Mouse (Mus musculus): ENCODE results near the gene Hvcn1. TPM values are rescaled to one million over a fixed set of nuclear protein-coding genes. Genes with fewer than 3 reads are reported as not detected.
"Not testable (repeated sequence)": the region's sequence is repeated elsewhere in the genome, so short reads cannot be mapped to it uniquely, and the experiment has no call there.

The Hvcn1 gene
- polyA plus RNA-seq, 1 experiment from 2014 or later = 9.8 TPM

DNA sequence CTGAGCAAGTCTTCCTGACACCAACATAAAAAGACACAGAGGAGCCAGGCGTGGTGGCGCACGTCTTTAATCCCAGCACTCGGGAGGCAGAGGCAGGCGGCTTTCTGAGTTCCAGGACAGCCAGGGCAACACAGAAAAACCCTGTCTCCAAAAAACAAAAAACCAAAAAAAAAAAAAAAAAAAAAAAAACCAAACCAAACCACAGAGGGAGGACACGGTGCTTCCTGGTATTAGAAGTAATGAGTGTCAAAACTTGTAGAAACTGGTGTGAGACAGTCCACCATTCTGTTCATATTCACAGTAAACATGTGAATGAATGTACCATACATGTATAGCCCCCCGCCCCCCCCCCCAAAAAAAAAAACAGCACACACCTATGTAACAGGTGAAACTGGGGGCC lies 30.6 kb upstream of the Hvcn1 start:
- no peak for ATAC-seq (ENCODE audit: insufficient number of reproducible peaks, low FRiP score, low TSS enrichment, low read depth)
- Histone ChIP-seq H3K27ac (replicated peaks) (no peak overlapping the region), H3K4me1 (no peaks in the 10 kb centered on the region), H3K4me2 (replicated peaks) (no peak overlapping the region), H3K9ac (no peak overlapping the region), H3K4me3 (replicated peaks) (no peak overlapping the region), H3K27me3 (no peaks in the 10 kb centered on the region), H3K9me3 (replicated peaks) (no peaks in the 10 kb centered on the region), H3K36me3 (peaks cover 44% of the 10 kb centered on the region)
- 86% methylated on average over 7 of the region's 7 CpGs for WGBS

DNA sequence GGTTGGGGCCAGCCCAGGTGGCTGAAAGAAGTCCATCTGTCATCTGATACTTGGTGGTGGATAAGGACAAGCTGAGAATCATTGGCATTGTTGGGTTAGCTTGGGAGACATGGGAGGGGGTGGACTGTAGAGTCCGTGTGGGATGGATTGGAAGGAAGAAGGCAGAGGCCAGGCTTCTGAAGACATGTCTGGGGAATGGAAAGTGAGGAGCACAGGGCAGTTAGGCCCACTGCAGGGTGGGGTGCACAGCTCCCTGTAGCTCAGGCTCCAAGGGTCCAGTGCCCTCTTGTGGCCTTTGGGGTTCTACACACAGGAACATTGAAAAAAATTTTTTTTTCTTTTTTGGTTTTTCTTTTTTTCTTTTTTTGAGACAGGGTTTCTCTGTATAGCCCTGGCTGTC lies 30.2 kb upstream of the Hvcn1 start:
- peak; percentile 52; the same call in 1 of the 2 replicates for ATAC-seq (ENCODE audit: insufficient number of reproducible peaks, low FRiP score, low TSS enrichment, low read depth)
- H3K27ac ChIP-seq (replicated peaks) = no peak overlapping the region
- no peak overlapping the region for H3K4me2 ChIP-seq (replicated peaks)
- H3K27me3 ChIP-seq = no peaks in the 10 kb centered on the region
- H3K4me3 ChIP-seq (replicated peaks) = no peak overlapping the region
- H3K36me3 ChIP-seq = peaks cover 39% of the 10 kb centered on the region
- H3K9ac ChIP-seq = no peak overlapping the region
- H3K4me1 ChIP-seq = no peaks in the 10 kb centered on the region
- WGBS = 47% methylated on average over 1 of the region's 1 CpGs
- H3K9me3 ChIP-seq (replicated peaks) = no peaks in the 10 kb centered on the region

DNA sequence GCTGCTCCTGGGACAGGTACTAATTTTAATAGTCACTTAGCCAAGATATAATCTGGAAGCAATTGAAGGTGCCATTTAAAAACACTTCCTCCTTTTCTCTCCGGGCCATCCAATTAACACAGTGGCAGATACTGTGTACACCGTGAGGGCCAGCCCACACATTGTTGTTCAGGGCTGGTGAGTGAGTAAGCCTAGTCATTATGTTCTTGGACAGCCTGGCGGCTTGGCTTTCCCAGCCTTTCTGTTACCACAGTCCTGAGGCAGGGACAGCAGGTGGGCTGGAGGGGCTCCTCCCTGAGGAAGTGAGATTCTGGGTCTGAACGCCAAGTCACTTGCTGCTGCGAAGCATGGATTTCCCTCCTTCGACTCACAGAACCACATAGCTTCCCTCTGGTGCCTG lies 26.9 kb upstream of the Hvcn1 start:
- Histone ChIP-seq H3K36me3 (peaks cover 16% of the 10 kb centered on the region), H3K27me3 (no peaks in the 10 kb centered on the region), H3K27ac (replicated peaks) (no peak overlapping the region), H3K9ac (no peak overlapping the region), H3K4me2 (replicated peaks) (no peak overlapping the region), H3K4me1 (no peaks in the 10 kb centered on the region), H3K4me3 (replicated peaks) (no peak overlapping the region), H3K9me3 (replicated peaks) (no peaks in the 10 kb centered on the region)
- WGBS = 53% methylated on average over 6 of the region's 6 CpGs
- ATAC-seq (ENCODE audit: insufficient number of reproducible peaks, low FRiP score, low TSS enrichment, low read depth) = 0 out of 2 replicates have a peak, but pooled peaks have one; percentile 36

DNA sequence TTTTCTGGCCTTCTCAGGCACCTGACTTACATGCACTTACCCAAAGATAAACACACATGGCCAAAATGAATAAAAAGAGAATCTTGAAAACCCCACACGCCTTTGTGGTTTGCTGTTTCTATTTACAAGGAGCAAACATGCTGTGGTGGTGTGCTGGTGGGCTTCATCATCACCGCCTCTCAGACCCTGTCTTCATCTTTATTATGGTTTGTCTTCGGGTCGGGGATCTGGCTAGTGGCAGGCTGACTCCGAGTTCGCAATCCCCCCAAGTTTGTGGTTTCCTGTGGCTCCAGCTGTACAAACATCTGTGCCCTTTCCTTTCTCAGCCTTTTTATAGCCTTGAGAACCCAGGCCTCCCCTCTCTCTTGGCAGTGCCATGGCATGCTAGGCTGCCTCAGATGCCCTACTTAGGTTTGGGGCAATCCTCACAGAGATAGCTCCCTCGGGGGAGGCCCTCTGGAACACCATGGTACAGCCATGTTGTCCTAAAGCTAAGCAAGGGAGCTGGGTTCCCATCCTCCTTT lies 22.3 kb upstream of the Hvcn1 start:
- H3K27ac ChIP-seq (replicated peaks) = no peak overlapping the region
- H3K4me2 ChIP-seq (replicated peaks) = no peak overlapping the region
- H3K9ac ChIP-seq = no peak overlapping the region
- no peaks in the 10 kb centered on the region for H3K36me3 ChIP-seq
- no peaks in the 10 kb centered on the region for H3K27me3 ChIP-seq
- ATAC-seq (ENCODE audit: insufficient number of reproducible peaks, low FRiP score, low TSS enrichment, low read depth) = peak; percentile 55; the same call in 1 of the 2 replicates
- no peaks in the 10 kb centered on the region for H3K4me1 ChIP-seq
- H3K9me3 ChIP-seq (replicated peaks) = no peaks in the 10 kb centered on the region
- whole genome bisulfite sequencing = 69% methylated on average over 7 of the region's 7 CpGs
- H3K4me3 ChIP-seq (replicated peaks) = no peak overlapping the region

DNA sequence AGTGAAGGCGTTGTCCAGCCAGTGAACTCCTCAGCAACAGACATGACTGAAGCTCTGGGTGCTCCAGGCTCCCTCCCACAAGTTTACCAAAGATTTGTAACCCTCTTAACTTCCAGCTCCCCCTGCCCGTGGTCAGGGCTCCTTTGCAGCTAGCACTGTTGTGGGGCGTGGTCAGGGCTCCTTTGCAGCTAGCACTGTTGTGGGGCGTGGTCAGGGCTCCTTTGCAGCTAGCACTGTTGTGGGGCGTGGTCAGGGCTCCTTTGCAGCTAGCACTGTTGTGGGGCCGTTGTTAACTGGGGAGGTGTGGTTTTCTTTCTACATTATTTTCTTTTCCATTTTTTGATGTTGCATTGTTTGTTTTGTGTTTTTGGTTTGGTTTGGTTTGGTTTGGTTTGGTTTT lies 21.7 kb upstream of the Hvcn1 start:
- H3K9ac ChIP-seq; H3K9me3 ChIP-seq (replicated peaks); H3K27ac ChIP-seq (replicated peaks); H3K27me3 ChIP-seq; H3K36me3 ChIP-seq; H3K4me2 ChIP-seq (replicated peaks); ATAC-seq (ENCODE audit: insufficient number of reproducible peaks, low FRiP score, low TSS enrichment, low read depth); H3K4me3 ChIP-seq (replicated peaks); H3K4me1 ChIP-seq: not testable (repeated sequence)
- 91% methylated on average over 6 of the region's 6 CpGs for whole genome bisulfite sequencing

DNA sequence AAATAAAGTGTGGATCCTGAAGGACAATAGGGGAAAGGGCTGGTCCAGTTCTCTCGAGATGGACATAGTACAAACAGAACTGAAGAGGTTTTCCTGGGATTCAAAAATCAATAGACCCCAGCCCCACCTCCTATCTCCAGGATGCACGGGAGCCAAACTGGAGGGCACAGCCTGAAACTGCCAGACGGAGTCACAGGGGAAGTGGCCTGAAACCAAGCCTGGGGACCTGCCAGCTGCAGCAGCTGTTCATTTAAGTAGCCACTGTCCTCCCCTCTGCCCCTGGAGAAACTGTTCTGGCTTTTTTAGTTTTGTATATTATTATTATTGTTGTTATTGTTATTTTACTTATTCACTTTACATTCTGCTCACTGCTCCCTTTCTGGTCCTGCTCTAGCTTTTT lies 17.5 kb upstream of the Hvcn1 start:
- WGBS = 46% methylated on average over 3 of the region's 3 CpGs

DNA sequence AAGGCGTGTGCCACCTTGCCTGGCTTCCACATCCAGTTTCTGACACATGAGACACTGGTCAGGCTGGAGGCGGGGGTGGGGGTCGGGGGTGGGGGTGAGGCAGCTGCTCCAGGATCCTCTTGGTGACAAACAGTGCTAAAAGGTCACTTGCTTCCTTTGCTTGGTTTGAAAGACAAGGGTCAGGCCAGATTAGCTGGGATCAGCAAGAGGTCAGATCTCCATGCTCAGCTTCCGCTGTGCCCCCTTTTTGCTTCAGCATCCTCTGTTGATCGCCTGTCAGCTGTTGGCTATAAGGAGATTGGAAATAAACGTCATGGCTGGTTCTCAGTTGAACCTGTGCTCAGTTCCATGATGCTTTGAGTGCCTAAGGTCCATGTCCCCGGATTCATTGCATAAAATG lies 16.1 kb upstream of the Hvcn1 start:
- H3K36me3 ChIP-seq = no peaks in the 10 kb centered on the region
- WGBS = 48% methylated on average over 7 of the region's 7 CpGs
- no peaks in the 10 kb centered on the region for H3K9me3 ChIP-seq (replicated peaks)
- H3K9ac ChIP-seq = no peak overlapping the region
- no peak overlapping the region for H3K4me3 ChIP-seq (replicated peaks)
- no peaks in the 10 kb centered on the region for H3K4me1 ChIP-seq
- ATAC-seq (ENCODE audit: insufficient number of reproducible peaks, low FRiP score, low TSS enrichment, low read depth) = no peak
- H3K27me3 ChIP-seq = no peaks in the 10 kb centered on the region
- H3K27ac ChIP-seq (replicated peaks) = no peak overlapping the region
- no peak overlapping the region for H3K4me2 ChIP-seq (replicated peaks)

More for the DNA sequence above, 17.5 kb upstream of the Hvcn1 start:
- no peak for ATAC-seq (ENCODE audit: insufficient number of reproducible peaks, low FRiP score, low TSS enrichment, low read depth)
- H3K9me3 ChIP-seq (replicated peaks) = no peaks in the 10 kb centered on the region
- no peaks in the 10 kb centered on the region for H3K27me3 ChIP-seq
- H3K4me1 ChIP-seq = no peaks in the 10 kb centered on the region
- H3K4me2 ChIP-seq (replicated peaks) = no peak overlapping the region
- H3K36me3 ChIP-seq = no peaks in the 10 kb centered on the region
- H3K9ac ChIP-seq = no peak overlapping the region
- no peak overlapping the region for H3K27ac ChIP-seq (replicated peaks)
- no peak overlapping the region for H3K4me3 ChIP-seq (replicated peaks)

DNA sequence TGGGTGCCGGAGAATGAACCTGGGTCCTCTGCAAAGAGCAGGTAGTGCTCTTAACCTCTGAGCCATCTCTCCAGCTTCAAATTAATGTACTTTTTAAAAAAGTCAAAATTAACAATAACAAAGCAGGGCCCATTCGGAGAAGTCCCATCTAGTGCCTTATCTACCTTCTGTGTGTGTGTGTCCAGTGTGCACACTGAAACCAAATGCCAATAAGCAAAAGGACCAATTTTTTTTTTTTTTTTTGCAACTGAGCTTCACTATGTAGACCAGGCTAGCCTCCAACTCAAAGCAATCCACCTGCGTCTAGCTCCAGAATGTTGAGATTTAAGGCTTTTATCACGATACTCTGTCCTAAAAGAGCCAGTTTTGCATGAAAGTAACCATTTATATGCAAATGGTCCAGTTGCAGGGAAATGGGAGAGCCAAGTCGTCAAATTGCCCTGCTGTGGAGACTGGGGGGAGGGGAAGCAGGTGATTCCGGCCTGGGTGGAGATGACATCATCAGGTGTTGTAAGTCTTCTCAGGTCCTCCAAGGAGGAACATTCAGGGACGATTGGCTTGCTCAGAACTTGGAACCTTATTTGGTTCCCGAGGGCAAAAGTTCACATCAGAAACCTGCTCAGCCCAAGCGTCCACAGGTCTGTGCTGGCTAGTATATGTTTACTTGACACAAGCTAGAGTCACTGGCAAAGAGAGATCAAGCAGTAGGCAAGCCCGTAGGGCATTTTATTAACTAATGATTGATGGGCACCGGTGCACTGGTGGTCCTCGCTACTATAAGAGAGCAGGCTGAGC lies 15.1 kb upstream of the Hvcn1 start:
- Histone ChIP-seq H3K9me3 (replicated peaks) (no peaks in the 10 kb centered on the region), H3K27ac (replicated peaks) (no peak overlapping the region), H3K36me3 (no peaks in the 10 kb centered on the region), H3K4me2 (replicated peaks) (no peak overlapping the region), H3K4me1 (no peaks in the 10 kb centered on the region), H3K27me3 (no peaks in the 10 kb centered on the region), H3K9ac (no peak overlapping the region), H3K4me3 (replicated peaks) (no peak overlapping the region)
- WGBS = 79% methylated on average over 12 of the region's 12 CpGs
- ATAC-seq (ENCODE audit: insufficient number of reproducible peaks, low FRiP score, low TSS enrichment, low read depth) = no peak

DNA sequence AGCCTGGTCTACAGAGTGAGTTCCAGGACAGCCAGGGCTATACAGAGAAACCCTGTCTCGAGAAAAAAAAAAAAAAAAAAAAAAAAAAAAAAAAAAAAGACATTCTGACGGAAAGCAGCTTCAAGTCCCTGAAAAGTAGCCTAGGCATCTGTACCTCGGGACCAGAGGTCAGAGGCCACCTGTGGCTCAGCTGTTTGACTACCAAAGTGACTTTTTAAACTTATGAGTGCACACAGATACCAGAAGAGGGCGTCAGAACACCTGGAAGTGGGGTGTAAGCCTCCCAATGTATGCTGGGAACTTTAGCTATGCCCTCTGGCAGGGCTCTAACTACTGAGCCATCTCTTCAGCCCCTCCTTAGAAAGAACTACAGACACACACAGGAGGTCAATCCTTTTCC lies 14.3 kb upstream of the Hvcn1 start:
- Histone ChIP-seq H3K4me3 (replicated peaks) (no peak overlapping the region), H3K27me3 (no peaks in the 10 kb centered on the region), H3K4me1 (no peaks in the 10 kb centered on the region), H3K36me3 (no peaks in the 10 kb centered on the region), H3K27ac (replicated peaks) (no peak overlapping the region), H3K4me2 (replicated peaks) (no peak overlapping the region), H3K9me3 (replicated peaks) (no peaks in the 10 kb centered on the region), H3K9ac (no peak overlapping the region)
- no peak for ATAC-seq (ENCODE audit: insufficient number of reproducible peaks, low FRiP score, low TSS enrichment, low read depth)
- WGBS = 46% methylated on average over 3 of the region's 4 CpGs

DNA sequence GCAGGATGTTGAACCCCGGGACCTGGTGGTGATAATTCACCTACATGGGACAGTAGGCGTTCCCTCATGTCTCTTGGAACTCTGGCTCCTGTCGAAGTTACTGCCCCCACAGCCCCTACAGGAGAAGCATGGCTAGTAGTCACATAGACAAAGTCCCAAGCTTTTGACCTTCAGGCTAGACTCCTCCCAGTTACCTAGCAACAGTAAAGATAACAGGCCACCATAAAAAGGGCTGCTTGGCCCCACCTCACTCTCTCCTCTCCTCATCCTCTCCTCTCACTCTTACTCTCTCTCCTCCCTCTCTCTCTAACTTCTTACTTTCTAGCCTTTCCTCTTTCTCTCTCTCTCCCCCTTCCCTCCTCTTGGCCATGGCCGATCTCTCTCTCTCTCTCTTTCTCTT lies 5.7 kb upstream of the Hvcn1 start:
- Histone ChIP-seq H3K27me3 (no peaks in the 10 kb centered on the region), H3K36me3 (no peaks in the 10 kb centered on the region), H3K4me1 (no peaks in the 10 kb centered on the region), H3K4me2 (replicated peaks) (no peak overlapping the region), H3K9me3 (replicated peaks) (no peaks in the 10 kb centered on the region), H3K27ac (replicated peaks) (no peak overlapping the region), H3K4me3 (replicated peaks) (no peak overlapping the region), H3K9ac (no peak overlapping the region)
- no peak for ATAC-seq (ENCODE audit: insufficient number of reproducible peaks, low FRiP score, low TSS enrichment, low read depth)
- WGBS = 96% methylated on average over 4 of the region's 4 CpGs

DNA sequence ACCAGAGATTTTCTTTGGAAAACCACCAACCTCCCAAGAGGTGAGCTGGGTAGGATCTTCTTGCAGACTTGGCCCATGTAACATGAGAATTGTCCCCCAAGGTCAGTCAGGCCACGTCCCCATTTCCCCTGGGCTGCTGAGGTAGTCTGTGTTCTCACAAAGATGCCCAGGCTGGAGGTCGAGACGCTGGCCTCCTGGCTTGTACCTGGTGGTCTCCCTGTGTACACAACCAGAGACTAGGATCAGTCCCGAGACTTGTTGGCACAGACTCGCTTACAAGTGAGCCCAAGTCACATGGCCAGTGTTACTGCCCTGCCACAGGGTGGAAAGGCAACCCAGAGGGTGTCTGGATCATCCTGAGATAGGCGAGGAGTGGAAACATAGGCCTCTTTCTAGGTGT lies 4.7 kb upstream of the Hvcn1 start:
- Histone ChIP-seq H3K27ac (replicated peaks) (no peak overlapping the region), H3K9ac (no peak overlapping the region), H3K36me3 (no peaks in the 10 kb centered on the region), H3K4me1 (no peaks in the 10 kb centered on the region), H3K4me3 (replicated peaks) (no peak overlapping the region), H3K27me3 (no peaks in the 10 kb centered on the region), H3K4me2 (replicated peaks) (no peak overlapping the region), H3K9me3 (replicated peaks) (no peaks in the 10 kb centered on the region)
- no peak for ATAC-seq (ENCODE audit: insufficient number of reproducible peaks, low FRiP score, low TSS enrichment, low read depth)
- 80% methylated on average over 6 of the region's 6 CpGs for WGBS

DNA sequence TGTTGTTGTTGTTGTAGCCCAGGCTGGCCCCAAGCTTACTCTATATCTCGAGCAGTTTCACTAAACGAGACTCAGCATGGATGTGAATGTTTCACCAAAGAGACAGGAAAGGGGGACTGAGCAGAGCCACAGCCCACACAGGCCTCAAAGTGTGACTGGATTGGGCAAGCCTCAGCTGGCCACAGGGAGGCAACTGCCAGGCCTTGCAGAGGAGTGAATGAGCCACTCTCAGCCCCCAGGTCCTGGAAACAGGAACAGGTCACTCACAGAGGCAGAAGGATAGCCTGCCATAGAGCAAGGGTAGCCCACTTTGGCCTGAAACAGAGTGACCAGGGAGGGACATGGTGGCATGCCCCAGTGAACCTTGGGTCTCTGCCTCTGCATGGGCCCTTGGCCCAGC lies 2.4 kb upstream of the Hvcn1 start:
- Histone ChIP-seq H3K4me2 (replicated peaks) (no peak overlapping the region), H3K9me3 (replicated peaks) (no peaks in the 10 kb centered on the region), H3K27ac (replicated peaks) (no peak overlapping the region), H3K4me1 (peaks cover 4% of the 10 kb centered on the region), H3K36me3 (no peaks in the 10 kb centered on the region), H3K4me3 (replicated peaks) (no peak overlapping the region), H3K27me3 (no peaks in the 10 kb centered on the region), H3K9ac (no peak overlapping the region)
- no peak for ATAC-seq (ENCODE audit: insufficient number of reproducible peaks, low FRiP score, low TSS enrichment, low read depth)
- WGBS = 59% methylated on average over 2 of the region's 2 CpGs
